Mouse (Mus musculus) midbrain, embryonic 13.5 days (tissue): ENCODE results near the gene Rala. TPM values are rescaled to one million over a fixed set of nuclear protein-coding genes. Genes with fewer than 3 reads are reported as not detected.

Experiments used
- ATAC-seq: fragments of 200-750 bp; cut with Nextera tagmentation; 2 replicates; pipeline ENCODE4 v1.8.0; 2017; ENCODE audit warnings: mild to moderate bottlenecking, moderate TSS enrichment, moderate library complexity
- H3K27ac ChIP-seq: fragments of 300-500 bp; sonication (generic); 2 replicates; pipeline ENCODE4 v1.5.1; 2015; ENCODE audit warnings: inconsistent platforms, mild to moderate bottlenecking, moderate library complexity
- H3K27me3 ChIP-seq: fragments of 300-500 bp; sonication (generic); 2 replicates; pipeline ENCODE4 v1.6.1; 2015; ENCODE audit warnings: mild to moderate bottlenecking, inconsistent platforms
- H3K36me3 ChIP-seq: fragments of 300-500 bp; sonication (generic); 2 replicates; pipeline ENCODE4 v1.6.1; 2015; ENCODE audit warnings: mild to moderate bottlenecking, inconsistent platforms
- H3K4me1 ChIP-seq: fragments of 300-500 bp; sonication (generic); replicated peaks from 2 replicates; pipeline ENCODE4 v1.6.1; 2015; ENCODE audit warnings: inconsistent platforms
- H3K4me2 ChIP-seq: fragments of 300-500 bp; sonication (generic); replicated peaks from 2 replicates; pipeline ENCODE4 v1.6.1; 2015; ENCODE audit warnings: moderate library complexity, mild to moderate bottlenecking, inconsistent platforms
- H3K4me3 ChIP-seq: fragments of 300-500 bp; sonication (generic); replicated peaks from 2 replicates; pipeline ENCODE4 v1.5.1; 2015; ENCODE audit warnings: mild to moderate bottlenecking, inconsistent platforms
- H3K9ac ChIP-seq: fragments of 300-500 bp; sonication (generic); replicated peaks from 2 replicates; pipeline ENCODE4 v1.6.1; 2015; ENCODE audit warnings: mild to moderate bottlenecking, inconsistent platforms
- H3K9me3 ChIP-seq: fragments of 300-500 bp; sonication (generic); 2 replicates; pipeline ENCODE4 v1.6.1; 2016; ENCODE audit warnings: mild to moderate bottlenecking, inconsistent platforms
- whole genome bisulfite sequencing: fragments of 180-500 bp; shearing (Covaris S2); methylation state at CpG from one replicate; pipeline ENCODE4 v1.1.7; 2015; 5-methylcytosine and 5-hydroxymethylcytosine counted together
- polyA plus RNA-seq: library from polyadenylated mRNA; unstranded; fragments of >200 nt; fragmentation: Nextera tagmentation; extraction: Ambion mirVana; gene quantifications from 2 replicates; pipeline ENCODE4 v1.2.1, GENCODE M21; 2015

Rala gene
- polyA plus RNA-seq = 178 and 186 TPM in 2 replicates

GRCm38 (mm10) chr13:17944078-17944917 is at the start of gene Rala:
Gene Rala (minus strand): TSS chr13:17944239.
- 13% methylated on average over 48 of the region's 69 CpGs for WGBS
- no peaks in the 10 kb centered on the region for H3K9me3 ChIP-seq
- H3K9ac ChIP-seq = peak within 1 kb of the TSS; percentile 95
- H3K4me3 ChIP-seq = peak within 1 kb of the TSS; percentile 87
- H3K4me2 ChIP-seq = peak within 1 kb of the TSS; percentile 81
- H3K27me3 ChIP-seq = no peaks in the 10 kb centered on the region
- H3K36me3 ChIP-seq = no peaks in the 10 kb centered on the region; the same call in 1 of the 2 replicates
- H3K4me1 ChIP-seq = peaks cover 26% of the 10 kb centered on the region
- peak; percentile 100 for ATAC-seq
- H3K27ac ChIP-seq = peak within 1 kb of the TSS; percentile 92

GRCm38 (mm10) chr13:17993515-17993847 is 49.4 kb upstream of the Rala start:
- H3K27me3 ChIP-seq = no peaks in the 10 kb centered on the region
- peaks cover 3% of the 10 kb centered on the region; the same call in 1 of the 2 replicates for H3K36me3 ChIP-seq
- 40% methylated on average over 7 of the region's 7 CpGs for whole genome bisulfite sequencing
- peak overlapping the region; percentile 45 for H3K9ac ChIP-seq
- H3K4me2 ChIP-seq = peak overlapping the region; percentile 67
- peak overlapping the region; percentile 78; the same call in 1 of the 2 replicates for H3K27ac ChIP-seq
- H3K4me3 ChIP-seq = peak overlapping the region; percentile 82
- ATAC-seq = no peak; the same call in 1 of the 2 replicates
- peaks cover 11% of the 10 kb centered on the region for H3K4me1 ChIP-seq
- H3K9me3 ChIP-seq = no peaks in the 10 kb centered on the region

GRCm38 (mm10) chr13:17992697-17993514 is 48.9 kb upstream of the Rala start, which contains the start of gene Yae1d1:
Gene Yae1d1 (minus strand): TSS chr13:17993349.
- ATAC-seq = peak; percentile 100
- peak within 1 kb of the TSS; percentile 82 for H3K4me3 ChIP-seq
- H3K9ac ChIP-seq = peak within 1 kb of the TSS; percentile 83
- H3K9me3 ChIP-seq = no peaks in the 10 kb centered on the region
- peak within 1 kb of the TSS; percentile 67 for H3K4me2 ChIP-seq
- H3K27ac ChIP-seq = peak within 1 kb of the TSS; percentile 78
- H3K36me3 ChIP-seq = peaks cover 3% of the 10 kb centered on the region; the same call in 1 of the 2 replicates
- no peaks in the 10 kb centered on the region for H3K27me3 ChIP-seq
- under 1% methylated on average over 54 of the region's 54 CpGs for WGBS
- H3K4me1 ChIP-seq = peaks cover 11% of the 10 kb centered on the region

GRCm38 (mm10) chr13:17992009-17992408 is 48.0 kb upstream of the Rala start:
- Histone ChIP-seq H3K9ac (no peak overlapping the region), H3K27ac (no peak overlapping the region), H3K4me2 (peak overlapping the region; percentile 67), H3K36me3 (peaks cover 10% of the 10 kb centered on the region), H3K4me1 (peaks cover 11% of the 10 kb centered on the region), H3K9me3 (no peaks in the 10 kb centered on the region), H3K27me3 (no peaks in the 10 kb centered on the region), H3K4me3 (peak overlapping the region; percentile 82)
- no peak for ATAC-seq
- WGBS = 92% methylated on average over 4 of the region's 4 CpGs

GRCm38 (mm10) chr13:17983194-17983593 is 39.2 kb upstream of the Rala start:
- Histone ChIP-seq H3K4me2 (no peak overlapping the region), H3K9me3 (no peaks in the 10 kb centered on the region), H3K27me3 (no peaks in the 10 kb centered on the region), H3K4me3 (no peak overlapping the region), H3K4me1 (no peaks in the 10 kb centered on the region), H3K36me3 (peaks cover 51% of the 10 kb centered on the region), H3K9ac (no peak overlapping the region), H3K27ac (no peak overlapping the region)
- ATAC-seq = peak; percentile 37; the same call in 1 of the 2 replicates
- 53% methylated on average over 4 of the region's 4 CpGs for WGBS

GRCm38 (mm10) chr13:17982634-17983033 is 38.6 kb upstream of the Rala start:
- no peak for ATAC-seq
- Histone ChIP-seq H3K27me3 (no peaks in the 10 kb centered on the region), H3K9me3 (no peaks in the 10 kb centered on the region)

GRCm38 (mm10) chr13:17976854-17977739 is 33.1 kb upstream of the Rala start:
- H3K27ac ChIP-seq = no peak overlapping the region
- H3K9me3 ChIP-seq = no peaks in the 10 kb centered on the region
- H3K27me3 ChIP-seq = no peaks in the 10 kb centered on the region
- H3K9ac ChIP-seq = no peak overlapping the region
- 87% methylated on average over 8 of the region's 8 CpGs for WGBS
- H3K4me2 ChIP-seq = no peak overlapping the region
- H3K4me3 ChIP-seq = no peak overlapping the region
- no peak for ATAC-seq
- H3K4me1 ChIP-seq = no peaks in the 10 kb centered on the region
- peaks cover 8% of the 10 kb centered on the region for H3K36me3 ChIP-seq

More at GRCm38 (mm10) chr13:17982634-17983033, 38.6 kb upstream of the Rala start:
- H3K9ac ChIP-seq = no peak overlapping the region
- H3K27ac ChIP-seq = no peak overlapping the region
- H3K4me2 ChIP-seq = no peak overlapping the region
- WGBS = 88% methylated on average over 5 of the region's 5 CpGs
- H3K36me3 ChIP-seq = peaks cover 49% of the 10 kb centered on the region
- no peaks in the 10 kb centered on the region for H3K4me1 ChIP-seq
- H3K4me3 ChIP-seq = no peak overlapping the region

GRCm38 (mm10) chr13:17975891-17976290 is 31.9 kb upstream of the Rala start:
- 76% methylated on average over 2 of the region's 2 CpGs for WGBS

GRCm38 (mm10) chr13:17975457-17975856 is 31.4 kb upstream of the Rala start:
- no peaks in the 10 kb centered on the region for H3K9me3 ChIP-seq
- no peaks in the 10 kb centered on the region for H3K27me3 ChIP-seq
- peaks cover 3% of the 10 kb centered on the region; the same call in 1 of the 2 replicates for H3K36me3 ChIP-seq
- no peak overlapping the region for H3K27ac ChIP-seq
- no peaks in the 10 kb centered on the region for H3K4me1 ChIP-seq
- H3K4me2 ChIP-seq = no peak overlapping the region
- no peak overlapping the region for H3K9ac ChIP-seq
- WGBS = 85% methylated on average over 1 of the region's 1 CpGs
- H3K4me3 ChIP-seq = no peak overlapping the region
- no peak for ATAC-seq

More at GRCm38 (mm10) chr13:17975891-17976290, 31.9 kb upstream of the Rala start:
- H3K27ac ChIP-seq = no peak overlapping the region
- H3K4me2 ChIP-seq = no peak overlapping the region
- H3K9ac ChIP-seq = no peak overlapping the region
- no peaks in the 10 kb centered on the region for H3K9me3 ChIP-seq
- H3K36me3 ChIP-seq = peaks cover 3% of the 10 kb centered on the region; the same call in 1 of the 2 replicates
- no peaks in the 10 kb centered on the region for H3K27me3 ChIP-seq
- ATAC-seq = no peak
- no peaks in the 10 kb centered on the region for H3K4me1 ChIP-seq
- H3K4me3 ChIP-seq = no peak overlapping the region

GRCm38 (mm10) chr13:17974734-17975133 is 30.7 kb upstream of the Rala start:
- no peak overlapping the region for H3K9ac ChIP-seq
- no peaks in the 10 kb centered on the region for H3K27me3 ChIP-seq
- H3K4me1 ChIP-seq = no peaks in the 10 kb centered on the region
- H3K4me3 ChIP-seq = no peak overlapping the region
- no peak overlapping the region for H3K4me2 ChIP-seq
- no peak overlapping the region for H3K27ac ChIP-seq
- H3K9me3 ChIP-seq = no peaks in the 10 kb centered on the region
- peaks cover 3% of the 10 kb centered on the region; the same call in 1 of the 2 replicates for H3K36me3 ChIP-seq
- WGBS = 95% methylated on average over 9 of the region's 9 CpGs
- no peak for ATAC-seq

- Histone ChIP-seq H3K27ac (no peak overlapping the region), H3K27me3 (no peaks in the 10 kb centered on the region), H3K36me3 (no peaks in the 10 kb centered on the region), H3K4me3 (no peak overlapping the region), H3K9ac (no peak overlapping the region), H3K4me1 (no peaks in the 10 kb centered on the region), H3K4me2 (no peak overlapping the region), H3K9me3 (no peaks in the 10 kb centered on the region)
- 89% methylated on average over 7 of the region's 7 CpGs for WGBS
- ATAC-seq = no peak
These were observed 16.6 kb upstream of the Rala start for GRCm38 (mm10) chr13:17960613-17961012.
